Mouse (Mus musculus) heart, embryonic 16.5 days (tissue): ENCODE data around the gene Dab1. TPM values are rescaled to one million over a fixed set of nuclear protein-coding genes. Genes with fewer than 3 reads are reported as not detected.

ENCODE experiments used
- ATAC-seq: fragments of 200-750 bp; cut with Nextera tagmentation; replicated peaks from 2 replicates; pipeline ENCODE4 v1.8.0; 2017; ENCODE audit warnings: moderate number of reproducible peaks; ENCODE audit not compliant: insufficient read depth, low FRiP score; ENCODE audit errors: extremely low read depth
- H3K27ac ChIP-seq: fragments of 300-500 bp; sonication (generic); 2 replicates; pipeline ENCODE4 v1.5.1; 2014; ENCODE audit warnings: mild to moderate bottlenecking, low read length, control low read depth, moderate library complexity
- H3K27me3 ChIP-seq: fragments of 300-500 bp; sonication (generic); 2 replicates; pipeline ENCODE4 v1.6.1; 2014; ENCODE audit warnings: low read length, mixed read lengths; ENCODE audit not compliant: control insufficient read depth, insufficient read depth
- H3K36me3 ChIP-seq: fragments of 300-500 bp; sonication (generic); 2 replicates; pipeline ENCODE4 v1.6.1; 2014; ENCODE audit not compliant: control insufficient read depth, insufficient read depth
- H3K4me1 ChIP-seq: fragments of 300-500 bp; sonication (generic); 2 replicates; pipeline ENCODE4 v1.6.1; 2014; ENCODE audit warnings: low read length, mixed read lengths; ENCODE audit not compliant: control insufficient read depth, insufficient read depth
- H3K4me2 ChIP-seq: fragments of 300-500 bp; sonication (generic); 2 replicates; pipeline ENCODE4 v1.6.1; 2014; ENCODE audit warnings: low read depth, mild to moderate bottlenecking, control low read depth, low read length
- H3K4me3 ChIP-seq: fragments of 300-500 bp; sonication (generic); 2 replicates; pipeline ENCODE4 v1.5.1; 2014; ENCODE audit warnings: mild to moderate bottlenecking, control low read depth, low read length
- H3K9ac ChIP-seq: fragments of 300-500 bp; sonication (generic); 2 replicates; pipeline ENCODE4 v1.6.1; 2014; ENCODE audit warnings: low read length, control low read depth
- H3K9me3 ChIP-seq: fragments of 300-500 bp; sonication (generic); replicated peaks from 2 replicates; pipeline ENCODE4 v1.6.1; 2016; ENCODE audit warnings: low read length; ENCODE audit not compliant: control insufficient read depth
- WGBS: fragments of 180-500 bp; shearing (Covaris S2); extraction: QIAGEN DNeasy Blood & Tissue Kit; methylation state at CpG from one replicate; pipeline ENCODE4 v1.1.7; 2014; 5-methylcytosine and 5-hydroxymethylcytosine counted together
- polyA plus RNA-seq: library from polyadenylated mRNA; unstranded; fragments of >200 nt; fragmentation: Nextera tagmentation; extraction: Ambion mirVana; gene quantifications from 2 replicates; pipeline ENCODE4 v1.2.1, GENCODE M21; 2015

The Dab1 gene
- polyA plus RNA-seq, result 0.59 and 0.85 TPM in 2 replicates

- H3K4me3 ChIP-seq, result peak within 1 kb of the TSS; percentile 17
- peak within 1 kb of the TSS; percentile 46 for H3K4me2 ChIP-seq
- under 1% methylated on average over 41 of the region's 41 CpGs for WGBS
- ATAC-seq, result no peak
- no peaks in the 10 kb centered on the region for H3K9me3 ChIP-seq
- H3K27ac ChIP-seq, result no peak within 1 kb of the TSS
- no peaks in the 10 kb centered on the region for H3K4me1 ChIP-seq
- peaks cover 45% of the 10 kb centered on the region for H3K27me3 ChIP-seq
- H3K9ac ChIP-seq, result no peak within 1 kb of the TSS
- H3K36me3 ChIP-seq, result no peaks in the 10 kb centered on the region
Measured at GRCm38 (mm10) chr4:103619321-103619945, at the start of gene Dab1. Gene Dab1, plus strand, starts transcription at chr4:103619359.

GRCm38 (mm10) chr4:103571721-103572352 is 47.3 kb upstream of the Dab1 start:
- H3K36me3 ChIP-seq, result no peaks in the 10 kb centered on the region
- H3K9ac ChIP-seq, result no peak overlapping the region
- no peak overlapping the region for H3K4me3 ChIP-seq
- no peak for ATAC-seq
- 53% methylated on average over 4 of the region's 4 CpGs for WGBS
- H3K27ac ChIP-seq, result no peak overlapping the region
- no peaks in the 10 kb centered on the region for H3K9me3 ChIP-seq
- H3K27me3 ChIP-seq, result no peaks in the 10 kb centered on the region
- H3K4me1 ChIP-seq, result no peaks in the 10 kb centered on the region
- H3K4me2 ChIP-seq, result no peak overlapping the region

- H3K36me3 ChIP-seq, result no peaks in the 10 kb centered on the region
- no peak overlapping the region for H3K27ac ChIP-seq
- no peak for ATAC-seq
- H3K9me3 ChIP-seq, result no peaks in the 10 kb centered on the region
- no peaks in the 10 kb centered on the region for H3K27me3 ChIP-seq
- no peak overlapping the region for H3K4me2 ChIP-seq
- 72% methylated on average over 2 of the region's 2 CpGs for WGBS
- no peak overlapping the region for H3K4me3 ChIP-seq
- no peaks in the 10 kb centered on the region for H3K4me1 ChIP-seq
- no peak overlapping the region for H3K9ac ChIP-seq
Measured at GRCm38 (mm10) chr4:103575556-103575955, 43.6 kb upstream of the Dab1 start.

- Histone ChIP-seq H3K9me3 (no peaks in the 10 kb centered on the region), H3K4me3 (no peak overlapping the region), H3K4me2 (no peak overlapping the region), H3K9ac (no peak overlapping the region), H3K27ac (no peak overlapping the region), H3K4me1 (no peaks in the 10 kb centered on the region), H3K27me3 (no peaks in the 10 kb centered on the region), H3K36me3 (no peaks in the 10 kb centered on the region)
- ATAC-seq, result no peak
- WGBS, result 72% methylated on average over 6 of the region's 6 CpGs
Measured at GRCm38 (mm10) chr4:103576305-103576704, 42.9 kb upstream of the Dab1 start.

GRCm38 (mm10) chr4:103577111-103577815 is 41.9 kb upstream of the Dab1 start:
- Histone ChIP-seq H3K9me3 (no peaks in the 10 kb centered on the region), H3K27me3 (no peaks in the 10 kb centered on the region), H3K4me2 (no peak overlapping the region), H3K27ac (no peak overlapping the region), H3K36me3 (no peaks in the 10 kb centered on the region), H3K4me1 (no peaks in the 10 kb centered on the region), H3K9ac (no peak overlapping the region), H3K4me3 (no peak overlapping the region)
- no peak for ATAC-seq
- WGBS, result 60% methylated on average over 4 of the region's 4 CpGs

GRCm38 (mm10) chr4:103577821-103578220 is 41.3 kb upstream of the Dab1 start:
- WGBS, result 80% methylated on average over 7 of the region's 7 CpGs

GRCm38 (mm10) chr4:103580021-103580420 is 39.1 kb upstream of the Dab1 start:
- Histone ChIP-seq H3K27me3 (no peaks in the 10 kb centered on the region), H3K36me3 (no peaks in the 10 kb centered on the region), H3K4me2 (no peak overlapping the region), H3K27ac (no peak overlapping the region), H3K4me3 (no peak overlapping the region), H3K9ac (no peak overlapping the region), H3K4me1 (no peaks in the 10 kb centered on the region), H3K9me3 (no peaks in the 10 kb centered on the region)
- 79% methylated on average over 9 of the region's 9 CpGs for WGBS
- ATAC-seq, result no peak

More at GRCm38 (mm10) chr4:103577821-103578220, 41.3 kb upstream of the Dab1 start:
- Histone ChIP-seq H3K4me2 (no peak overlapping the region), H3K27ac (no peak overlapping the region), H3K4me1 (no peaks in the 10 kb centered on the region), H3K9ac (no peak overlapping the region), H3K36me3 (no peaks in the 10 kb centered on the region), H3K9me3 (no peaks in the 10 kb centered on the region), H3K27me3 (no peaks in the 10 kb centered on the region), H3K4me3 (no peak overlapping the region)
- ATAC-seq, result no peak

- no peak overlapping the region for H3K27ac ChIP-seq
- H3K9me3 ChIP-seq, result no peaks in the 10 kb centered on the region
- no peak for ATAC-seq
- H3K27me3 ChIP-seq, result peaks cover 23% of the 10 kb centered on the region
- no peak overlapping the region for H3K9ac ChIP-seq
- H3K4me3 ChIP-seq, result no peak overlapping the region
- H3K36me3 ChIP-seq, result no peaks in the 10 kb centered on the region
- WGBS, result 71% methylated on average over 3 of the region's 3 CpGs
- H3K4me1 ChIP-seq, result no peaks in the 10 kb centered on the region
- H3K4me2 ChIP-seq, result no peak overlapping the region
Measured at GRCm38 (mm10) chr4:103615011-103615410, 4.1 kb upstream of the Dab1 start.

GRCm38 (mm10) chr4:103619946-103620371 is 800 bp downstream of the Dab1 start:
- under 1% methylated on average over 28 of the region's 28 CpGs for whole genome bisulfite sequencing
- Histone ChIP-seq H3K4me3 (peak overlapping the region; percentile 17; the same call in 1 of the 2 replicates), H3K4me1 (no peaks in the 10 kb centered on the region), H3K27me3 (peaks cover 45% of the 10 kb centered on the region), H3K36me3 (no peaks in the 10 kb centered on the region), H3K9ac (no peak overlapping the region), H3K27ac (no peak overlapping the region), H3K9me3 (no peaks in the 10 kb centered on the region), H3K4me2 (peak overlapping the region; percentile 46; the same call in 1 of the 2 replicates)
- ATAC-seq, result no peak
